Mouse (Mus musculus) ovary, postnatal 10 days (tissue): ENCODE measurements around the gene H2afv.
"Not testable (repeated sequence)": the region's sequence is repeated elsewhere in the genome, so short reads cannot be mapped to it uniquely, and the experiment has no call there.

Experiments
- DNase-seq: peaks from one replicate; pipeline ENCODE4 v3.0.0; 2022; ENCODE audit warnings: low spot score

Gene H2afv

DNA sequence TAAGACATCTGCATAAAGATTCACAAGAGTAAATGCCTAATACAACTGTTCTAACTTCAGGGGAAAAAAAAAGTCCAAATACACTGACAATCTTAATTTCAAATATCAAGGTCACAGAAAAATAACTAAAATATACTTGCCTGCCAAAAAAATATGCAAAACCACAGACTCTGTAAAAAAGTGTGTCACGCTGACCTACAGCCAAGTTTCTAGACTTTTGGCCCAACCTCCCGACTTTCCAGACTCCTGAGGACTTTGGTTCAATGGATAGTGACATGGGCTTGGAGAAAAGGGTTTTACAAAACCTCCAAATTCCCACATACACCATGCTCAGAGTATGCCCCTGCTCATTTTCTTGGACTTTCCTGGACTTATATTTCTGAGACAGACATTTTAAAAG is 24.3 kb upstream of the H2afv start:
- no peak for DNase-seq

- DNase-seq, result peak; percentile 18
Measured at GRCm38 (mm10) chr11:6465122-6465521, 20.9 kb upstream of the H2afv start.

DNA sequence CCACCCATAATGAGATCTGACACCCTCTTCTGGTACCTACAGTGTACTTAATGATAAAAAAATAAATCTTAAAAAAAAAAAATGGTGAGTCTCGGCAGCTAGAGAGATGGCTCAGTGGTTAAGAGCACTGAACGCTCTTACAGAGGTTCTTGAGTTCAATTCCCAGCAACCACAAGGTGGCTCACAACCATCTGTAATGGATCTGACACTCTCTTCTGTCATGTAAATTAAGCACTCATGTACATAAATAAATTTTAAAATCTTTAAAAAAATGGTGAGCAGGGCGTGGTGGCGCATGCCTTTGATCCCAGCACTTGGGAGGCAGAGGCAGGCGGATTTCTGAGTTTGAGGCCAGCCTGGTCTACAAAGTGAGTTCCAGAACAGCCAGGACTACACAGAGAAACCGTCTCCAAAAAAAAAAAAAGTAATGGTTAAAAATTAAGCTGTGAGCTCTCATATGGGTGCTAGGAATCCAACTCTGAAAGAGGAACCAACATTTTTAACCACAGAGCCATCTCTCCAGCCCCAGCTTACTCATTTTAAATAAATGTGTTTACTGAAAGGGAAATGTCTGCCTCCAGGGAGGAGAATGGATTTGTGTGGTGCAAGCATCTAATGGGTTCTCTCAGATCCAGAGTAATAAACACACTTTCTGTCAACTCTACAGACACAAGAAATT is 19.1 kb upstream of the H2afv start:
- DNase-seq, result no peak

DNA sequence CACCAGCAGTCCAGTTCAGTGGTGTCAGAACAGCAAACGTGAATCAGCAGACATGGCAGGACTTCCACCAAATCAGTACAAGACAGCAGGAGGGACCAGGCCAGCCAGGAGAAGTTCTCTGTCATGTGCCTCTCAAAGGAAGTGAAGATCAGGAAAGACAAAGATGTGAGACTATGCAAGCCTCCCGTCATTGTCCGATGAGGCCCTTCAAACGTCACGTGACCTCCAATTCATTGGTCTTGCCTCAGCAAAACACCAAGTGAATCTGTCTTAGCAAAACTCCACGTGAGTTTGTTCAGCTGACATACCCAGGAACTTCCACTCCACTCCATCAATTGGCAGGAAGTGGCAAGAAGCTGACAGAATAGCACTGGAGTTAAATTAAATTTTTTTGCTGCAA is 11.8 kb upstream of the H2afv start:
- no peak for DNase-seq

GRCm38 (mm10) chr11:6448155-6448554 is 3.9 kb upstream of the H2afv start:
- not testable (repeated sequence) for DNase-seq

DNA sequence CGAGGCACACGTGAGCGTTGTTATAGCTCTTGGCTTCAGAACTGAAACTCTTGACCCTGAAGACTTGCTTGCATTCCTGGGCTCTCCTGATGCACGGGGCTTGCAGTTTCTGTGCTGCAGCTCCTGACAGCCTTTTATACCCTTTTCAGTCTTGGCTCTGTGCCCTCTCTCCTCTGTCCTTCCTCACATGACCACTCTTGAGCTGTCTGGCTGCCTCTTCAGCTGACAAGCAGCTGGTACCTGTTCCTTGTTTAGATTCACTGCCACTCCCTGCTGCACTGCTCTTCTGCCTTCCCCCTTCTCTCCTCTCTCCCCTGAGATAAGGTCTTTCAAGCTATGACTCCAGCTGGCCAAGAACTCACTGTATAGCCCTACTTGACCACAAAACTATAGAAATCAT is 3.2 kb upstream of the H2afv start:
- DNase-seq, result no peak

GRCm38 (mm10) chr11:6445951-6446350 is 1.7 kb upstream of the H2afv start:
- DNase-seq, result no peak

DNA sequence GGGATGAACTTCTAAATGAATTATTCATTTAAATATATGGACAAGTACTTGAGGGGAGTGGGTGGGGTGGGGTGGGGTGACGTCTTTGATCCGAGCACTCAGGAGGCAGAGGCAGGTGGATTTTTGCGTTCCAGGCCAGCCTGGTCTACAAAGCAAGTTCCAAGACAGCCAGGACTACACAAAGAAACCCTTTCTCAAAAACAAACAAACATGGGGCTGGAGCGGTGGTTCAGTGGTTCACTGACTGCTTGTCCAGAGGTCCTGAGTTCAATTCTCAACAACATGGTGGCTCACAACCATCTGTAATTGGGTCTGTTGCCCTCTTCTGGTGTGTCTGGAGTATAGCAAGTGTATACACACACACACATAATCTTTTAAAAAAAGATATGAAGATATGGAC is 1.2 kb upstream of the H2afv start:
- DNase-seq, result no peak

GRCm38 (mm10) chr11:6443727-6444076 is 541 bp downstream of the H2afv start:
- DNase-seq, result no peak

GRCm38 (mm10) chr11:6443102-6443501 is 1.1 kb downstream of the H2afv start:
- DNase-seq, result no peak

- no peak for DNase-seq
Measured at GRCm38 (mm10) chr11:6442566-6442965, 1.7 kb downstream of the H2afv start.

DNA sequence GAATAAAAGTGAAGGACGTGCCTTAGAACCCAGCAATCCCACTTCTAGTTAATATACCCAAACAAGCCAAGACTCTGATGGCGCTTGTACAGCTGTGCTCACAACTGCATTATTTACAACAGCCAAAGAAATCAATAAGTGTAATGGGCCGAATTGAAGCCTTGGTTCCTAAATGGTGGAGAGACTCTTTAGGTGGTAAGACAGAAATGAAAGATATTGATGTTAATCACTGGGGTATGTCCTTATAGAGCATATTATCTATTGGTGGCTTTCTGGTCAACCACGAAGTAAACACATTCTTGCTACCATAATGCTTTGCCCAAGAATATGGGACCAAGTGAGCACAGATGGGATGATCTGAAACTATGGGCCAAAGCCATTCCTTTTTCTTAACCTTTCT is 4.1 kb downstream of the H2afv start:
- DNase-seq, result no peak

DNA sequence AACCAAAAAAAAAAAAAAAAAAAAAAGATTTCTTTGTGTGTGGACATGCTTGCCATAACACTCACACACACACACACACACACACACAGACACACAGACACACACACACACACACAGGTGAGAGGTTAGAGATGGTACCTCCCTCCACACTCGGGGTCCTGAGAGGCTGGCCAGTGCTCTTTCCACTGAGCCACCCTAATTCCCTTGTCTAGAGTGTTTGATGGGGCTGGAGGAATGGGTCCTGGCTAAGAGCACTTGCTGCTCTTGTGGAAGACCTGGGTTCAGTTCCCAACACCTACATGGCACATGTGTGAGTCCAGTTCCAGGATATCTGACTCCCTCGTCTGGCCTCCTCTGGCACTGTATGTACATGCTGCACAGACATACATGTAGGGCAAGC is 6.6 kb downstream of the H2afv start:
- no peak for DNase-seq

DNA sequence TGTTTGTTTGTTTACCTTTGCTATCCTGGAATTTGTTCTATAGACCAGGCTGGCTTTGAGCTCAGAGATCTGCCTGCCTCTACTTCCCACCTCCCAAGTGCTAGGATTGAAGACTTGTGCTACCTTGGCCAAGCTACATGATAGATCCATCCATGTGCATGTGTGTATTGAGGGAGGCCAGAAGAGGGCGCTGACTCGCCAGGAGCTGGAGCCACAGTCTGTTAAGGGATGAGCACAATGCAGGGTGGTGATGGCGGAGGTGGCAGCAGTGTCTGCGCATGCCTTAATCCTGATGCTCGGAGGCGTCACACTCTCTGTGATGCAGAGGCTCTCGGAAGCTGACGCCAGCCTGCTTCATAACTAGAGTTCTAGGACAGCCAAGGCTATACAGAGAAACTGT is 7.8 kb downstream of the H2afv start:
- no peak for DNase-seq

- no peak for DNase-seq
Measured at GRCm38 (mm10) chr11:6430186-6430585, 14.1 kb downstream of the H2afv start.

DNA sequence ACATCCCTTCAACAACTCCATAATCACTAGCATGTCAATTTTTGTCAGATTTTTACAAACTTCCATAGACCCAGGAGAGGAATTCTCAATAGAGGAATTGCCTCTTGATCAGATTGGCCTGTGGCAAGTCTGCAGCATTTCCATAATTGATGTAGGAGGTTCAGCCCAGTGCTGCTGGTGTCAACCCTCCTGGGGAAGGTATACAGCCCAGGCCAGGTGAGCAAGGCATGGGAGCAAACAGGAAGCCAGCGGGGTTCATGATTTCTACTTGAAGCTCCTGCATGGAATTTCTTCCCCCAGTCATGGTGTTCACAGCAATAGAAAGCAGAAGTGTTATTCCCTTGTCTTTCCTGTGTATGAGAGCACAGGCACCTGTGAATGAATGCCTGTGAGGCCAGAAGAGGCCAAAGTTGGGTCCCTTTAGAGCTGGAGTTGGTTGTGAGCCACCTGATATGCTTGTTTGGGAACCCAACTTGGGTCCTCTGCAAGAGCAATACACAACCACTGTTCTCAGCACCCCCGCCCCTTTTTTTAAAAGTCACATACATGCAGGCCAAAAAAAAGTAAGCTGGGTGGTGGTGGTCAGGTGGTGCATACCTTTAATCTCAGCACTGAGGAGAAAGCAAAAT is 23.4 kb downstream of the H2afv start:
- DNase-seq, result no peak

DNA sequence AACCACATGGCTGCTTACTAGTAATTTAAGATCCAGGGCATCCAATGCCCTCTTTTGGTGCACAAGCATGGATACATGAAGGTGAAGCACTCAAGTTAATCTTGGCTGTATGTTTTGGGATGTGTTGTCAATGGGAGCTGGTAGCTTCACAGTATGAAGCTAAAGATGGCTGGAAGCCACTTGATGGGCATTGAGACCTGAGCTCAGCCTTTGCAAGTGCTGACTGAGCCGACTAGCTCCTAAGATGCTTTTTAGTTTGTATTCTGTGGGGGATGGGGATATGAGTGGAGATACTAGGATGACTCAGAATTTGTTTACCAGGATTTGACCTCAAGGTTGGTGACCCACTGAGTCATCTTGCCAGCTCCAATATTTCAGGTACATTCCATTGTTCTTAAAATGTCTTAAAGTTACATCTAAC is 23.9 kb downstream of the H2afv start:
- DNase-seq, result no peak

DNA sequence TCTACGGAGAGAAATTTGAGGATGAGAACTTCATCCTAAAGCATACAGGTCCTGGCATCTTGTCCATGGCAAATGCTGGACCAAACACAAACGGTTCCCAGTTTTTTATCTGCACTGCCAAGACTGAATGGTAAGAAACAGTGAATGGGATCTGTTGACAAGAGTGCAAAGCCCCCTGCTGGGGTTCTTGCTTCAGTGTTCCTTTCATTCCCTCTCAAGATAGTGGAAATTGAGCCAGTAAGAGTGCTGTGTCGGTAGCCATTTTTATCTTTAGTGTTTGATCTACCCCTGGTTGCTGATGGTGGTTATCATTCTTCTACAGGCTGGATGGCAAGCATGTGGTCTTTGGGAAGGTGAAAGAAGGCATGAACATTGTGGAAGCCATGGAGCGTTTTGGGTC is 25.1 kb downstream of the H2afv start:
- DNase-seq, result not testable (repeated sequence)

DNA sequence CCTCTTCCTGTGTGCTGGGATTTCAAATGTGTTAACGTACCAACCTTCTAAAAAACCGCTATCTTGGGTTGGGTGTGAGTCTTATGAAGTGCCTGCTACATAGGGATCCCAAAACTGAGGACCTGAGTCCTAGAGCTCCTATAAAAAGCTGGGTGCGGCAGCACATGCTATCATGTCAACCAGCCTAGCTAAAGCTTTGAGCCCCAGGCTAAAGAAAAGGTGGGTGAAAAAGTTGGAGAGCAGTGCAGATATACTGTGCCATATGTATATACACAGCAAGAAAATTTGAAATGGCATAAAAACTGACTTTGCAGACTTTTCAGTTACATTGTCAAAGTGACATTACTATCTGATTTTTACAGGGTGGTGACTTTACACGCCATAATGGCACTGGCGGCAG is 25.5 kb downstream of the H2afv start:
- no peak for DNase-seq

DNA sequence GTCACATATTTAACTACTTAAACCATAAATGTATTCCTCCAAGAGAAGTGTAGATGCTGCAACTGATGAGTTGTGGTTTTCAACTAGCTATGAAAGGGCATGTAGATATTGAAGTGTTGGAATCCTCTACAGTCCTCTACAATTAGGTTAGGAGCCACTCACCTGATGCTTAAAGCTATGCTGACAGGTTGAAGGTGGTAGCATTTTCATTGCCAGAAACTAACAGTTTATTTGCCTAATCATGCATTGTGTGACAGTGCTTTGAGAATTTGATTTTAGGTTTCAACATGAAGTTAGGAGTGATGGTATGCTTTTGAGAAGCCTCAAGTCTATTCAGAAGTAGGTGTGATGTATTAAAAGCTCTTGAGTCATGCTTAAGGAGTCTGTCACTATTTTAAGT is 26.8 kb downstream of the H2afv start:
- no peak for DNase-seq

- DNase-seq, result no peak
Measured at GRCm38 (mm10) chr11:6417069-6417468, 27.2 kb downstream of the H2afv start.

- peak; percentile 24 for DNase-seq
Measured at GRCm38 (mm10) chr11:6416405-6417034, 27.7 kb downstream of the H2afv start.

DNA sequence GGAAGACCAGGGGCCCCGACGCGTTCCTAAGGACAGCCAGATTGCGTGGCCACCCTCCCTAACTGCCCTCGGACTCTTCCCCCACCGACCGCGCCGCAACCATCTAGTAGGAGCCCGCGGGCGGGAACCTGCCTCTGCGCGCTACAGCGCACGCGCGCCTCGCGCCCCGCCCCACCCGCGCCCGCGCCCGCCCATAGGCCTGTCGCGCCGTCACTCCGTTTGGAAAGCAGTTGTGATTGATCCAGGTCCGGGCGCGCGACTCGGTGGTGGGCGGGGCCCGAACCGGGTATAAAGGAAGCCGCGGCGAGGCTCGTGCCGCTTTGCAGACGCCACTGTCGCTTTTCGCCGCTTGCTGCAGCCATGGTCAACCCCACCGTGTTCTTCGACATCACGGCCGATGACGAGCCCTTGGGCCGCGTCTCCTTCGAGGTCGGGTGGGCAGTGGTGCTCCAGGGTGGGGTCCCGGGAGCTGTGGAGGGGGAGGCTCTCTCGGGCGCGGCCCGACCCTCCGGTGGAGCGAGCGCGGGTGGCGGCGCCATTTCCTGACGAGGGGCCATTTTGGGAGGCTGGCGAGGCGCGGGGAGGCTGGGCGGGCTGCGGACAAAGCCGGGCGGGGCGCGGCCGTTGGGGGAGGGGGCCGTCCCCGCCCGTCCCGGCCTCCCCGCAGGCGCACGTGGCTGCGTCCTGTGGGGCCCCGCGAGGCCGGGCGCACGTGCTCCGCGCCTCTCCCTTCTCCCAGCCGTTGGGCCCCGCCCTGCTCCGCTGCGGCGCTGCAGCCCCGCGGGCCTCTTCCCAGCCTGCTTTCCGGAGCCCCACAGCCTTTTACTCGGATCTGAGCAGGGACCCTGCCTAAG is 28.5 kb downstream of the H2afv start:
- peak; percentile 99 for DNase-seq
